Mouse (Mus musculus) liver, embryonic 18 days (tissue): ENCODE results near the gene Impg1. TPM values are rescaled to one million over a fixed set of nuclear protein-coding genes. Genes with fewer than 3 reads are reported as not detected.

ENCODE experiments used
- polyA plus RNA-seq: library from polyadenylated mRNA; depleted of rRNA; stranded (reverse); fragments of >200 nt; gene quantifications from 2 replicates; pipeline ENCODE4 v1.2.3, GENCODE M21; 2012; rRNA removed

Impg1 gene
- 0.02 TPM in 2 replicates for polyA plus RNA-seq

GRCm38 (mm10) chr9:80465381-80465780 lies at the start of gene Impg1:
Impg1 (minus strand) TSS chr9:80465481.

